Mouse (Mus musculus): Measurements from ENCODE around the gene Pik3r1. TPM values are rescaled to one million over a fixed set of nuclear protein-coding genes. Genes with fewer than 3 reads are reported as not detected.

Pik3r1 gene
- polyA plus RNA-seq, 1 experiment from 2014 or later, result 14.8 TPM

- 95% methylated on average over 1 of the region's 2 CpGs for WGBS
- Histone ChIP-seq H3K4me2 (no peak overlapping the region), H3K27me3 (replicated peaks) (no peaks in the 10 kb centered on the region), H3K4me3 (no peak overlapping the region), H3K36me3 (no peaks in the 10 kb centered on the region), H3K9ac (no peak overlapping the region), H3K4me1 (replicated peaks) (peaks cover 30% of the 10 kb centered on the region; the same call in 1 of the 2 replicates), H3K27ac (ENCODE audit: poor library complexity, severe bottlenecking) (no peak overlapping the region), H3K9me3 (replicated peaks) (no peaks in the 10 kb centered on the region)
- no peak for ATAC-seq (ENCODE audit: insufficient number of reproducible peaks, low FRiP score)
These were observed 46.9 kb downstream of the Pik3r1 start for GRCm38 (mm10) chr13:101721154-101721553.

DNA sequence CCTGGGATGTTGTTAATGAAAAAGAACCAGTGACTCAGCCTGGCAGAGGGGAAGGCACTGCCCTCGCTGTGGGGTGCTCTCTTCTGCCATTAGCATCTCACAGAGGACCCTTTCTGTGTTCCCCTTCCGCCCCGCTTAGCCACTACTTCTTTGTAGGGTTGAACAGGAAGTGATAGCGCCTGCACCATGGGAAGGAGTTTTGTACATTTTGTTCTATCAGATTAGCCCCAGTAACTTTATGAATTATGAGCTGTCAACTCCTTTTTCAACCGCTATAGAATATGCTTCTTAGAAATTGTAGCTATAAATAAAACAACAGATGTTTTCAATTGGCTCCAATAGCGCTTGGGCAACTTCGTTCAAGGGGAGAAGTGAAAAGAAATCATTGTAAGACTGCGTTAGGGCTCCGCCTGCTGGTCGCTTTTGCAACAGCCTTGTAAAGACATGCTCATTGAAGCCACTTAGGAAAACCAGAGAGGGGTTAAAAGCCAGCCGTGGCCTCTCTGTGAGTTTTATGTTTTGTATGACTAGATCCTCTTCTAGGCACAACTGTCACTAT is 48.6 kb downstream of the Pik3r1 start:
- no peak overlapping the region for H3K27ac ChIP-seq (ENCODE audit: poor library complexity, severe bottlenecking)
- WGBS, result 8% methylated on average over 11 of the region's 11 CpGs

DNA sequence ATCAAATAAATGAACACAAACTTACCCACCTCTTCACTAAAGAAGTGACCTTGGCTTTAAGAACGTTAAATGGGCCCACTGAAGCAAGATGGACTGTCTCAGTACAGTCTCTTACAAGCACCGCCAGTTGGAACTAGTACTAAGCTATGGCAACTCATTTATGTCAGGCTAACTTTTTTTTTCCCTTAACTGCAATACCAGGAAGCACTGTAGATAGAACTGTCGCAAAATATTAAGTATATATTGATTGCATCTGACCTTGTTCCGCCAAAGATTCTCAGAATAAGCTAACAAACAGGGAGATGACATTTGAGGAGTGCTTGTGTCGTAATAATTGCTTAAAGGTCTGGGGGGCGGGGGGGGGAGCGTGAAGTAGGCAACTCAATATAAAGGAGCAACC is 49.3 kb downstream of the Pik3r1 start:
- H3K27ac ChIP-seq (ENCODE audit: poor library complexity, severe bottlenecking), result no peak overlapping the region
- H3K4me1 ChIP-seq (replicated peaks), result peaks cover 30% of the 10 kb centered on the region; the same call in 1 of the 2 replicates
- WGBS, result 68% methylated on average over 7 of the region's 7 CpGs
- no peaks in the 10 kb centered on the region for H3K36me3 ChIP-seq
- H3K27me3 ChIP-seq (replicated peaks), result no peaks in the 10 kb centered on the region
- no peak for ATAC-seq (ENCODE audit: insufficient number of reproducible peaks, low FRiP score)
- H3K4me2 ChIP-seq, result peak overlapping the region; percentile 65
- peak overlapping the region; percentile 31; the same call in 1 of the 2 replicates for H3K4me3 ChIP-seq
- 0 out of 2 replicates have a peak overlapping the region, but pooled peaks have one; percentile 2 for H3K9ac ChIP-seq
- H3K9me3 ChIP-seq (replicated peaks), result no peaks in the 10 kb centered on the region

More for the DNA sequence above, 48.6 kb downstream of the Pik3r1 start:
- Histone ChIP-seq H3K4me2 (peak overlapping the region; percentile 65), H3K4me3 (peak overlapping the region; percentile 31), H3K36me3 (no peaks in the 10 kb centered on the region), H3K9ac (peak overlapping the region; percentile 2; the same call in 1 of the 2 replicates), H3K27me3 (replicated peaks) (no peaks in the 10 kb centered on the region), H3K9me3 (replicated peaks) (no peaks in the 10 kb centered on the region), H3K4me1 (replicated peaks) (peaks cover 30% of the 10 kb centered on the region; the same call in 1 of the 2 replicates)
- no peak for ATAC-seq (ENCODE audit: insufficient number of reproducible peaks, low FRiP score)

DNA sequence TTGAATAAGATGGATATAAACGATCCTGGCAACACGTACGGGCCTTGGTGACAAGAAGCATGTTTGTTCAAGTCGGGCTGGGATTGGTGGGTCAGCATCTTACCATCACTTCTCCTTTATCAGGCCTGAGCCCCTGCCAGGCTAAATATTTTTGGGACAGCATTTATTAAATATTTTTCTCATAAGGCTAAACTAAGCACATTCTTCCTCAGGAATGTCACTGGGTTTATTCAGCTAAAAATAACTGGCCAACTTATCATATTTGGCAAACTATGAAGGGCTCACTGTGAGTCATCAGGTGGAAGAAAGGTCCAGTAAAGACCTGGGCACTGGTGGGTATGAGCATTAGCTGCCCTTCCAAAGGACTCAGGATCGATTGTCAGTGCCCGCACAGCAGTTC is 50.2 kb downstream of the Pik3r1 start:
- Histone ChIP-seq H3K27ac (ENCODE audit: poor library complexity, severe bottlenecking) (no peak overlapping the region), H3K4me3 (no peak overlapping the region), H3K4me1 (replicated peaks) (peaks cover 30% of the 10 kb centered on the region; the same call in 1 of the 2 replicates), H3K9ac (no peak overlapping the region), H3K9me3 (replicated peaks) (no peaks in the 10 kb centered on the region), H3K4me2 (no peak overlapping the region), H3K36me3 (no peaks in the 10 kb centered on the region), H3K27me3 (replicated peaks) (no peaks in the 10 kb centered on the region)
- no peak for ATAC-seq (ENCODE audit: insufficient number of reproducible peaks, low FRiP score)
- 82% methylated on average over 6 of the region's 6 CpGs for WGBS

DNA sequence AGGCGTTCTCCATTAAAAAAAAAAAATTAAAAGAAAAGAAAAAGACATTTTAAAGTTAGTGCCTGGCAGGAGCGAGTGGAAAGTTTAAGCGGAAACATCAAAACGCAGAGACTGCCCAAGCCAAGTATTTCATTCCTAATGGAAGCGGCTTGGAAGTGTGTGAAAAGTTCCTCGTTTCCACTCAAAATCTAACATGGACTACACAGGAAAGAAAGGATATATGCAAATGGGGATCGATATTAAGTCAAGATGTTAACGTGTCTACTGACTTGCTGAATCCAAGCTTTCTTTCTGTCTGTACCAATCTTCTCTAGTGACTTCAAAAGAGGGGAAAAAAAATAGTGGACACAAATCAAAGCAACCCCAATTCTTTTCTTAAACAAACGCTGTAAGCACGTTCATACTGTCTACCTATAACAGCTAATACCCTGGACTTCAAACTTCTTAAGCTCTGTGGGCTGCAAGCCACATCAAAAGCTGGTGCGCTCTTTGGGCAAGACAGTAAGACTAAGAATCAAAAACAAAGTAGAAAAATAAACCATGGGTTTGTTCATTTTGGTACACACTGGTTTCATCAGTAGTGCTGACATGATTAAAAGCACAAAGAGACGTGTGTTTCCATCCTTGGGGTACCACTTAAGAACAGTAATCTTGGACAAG is 54.5 kb downstream of the Pik3r1 start:
- no peak overlapping the region for H3K4me3 ChIP-seq
- H3K27me3 ChIP-seq (replicated peaks), result no peaks in the 10 kb centered on the region
- WGBS, result 85% methylated on average over 12 of the region's 12 CpGs
- no peak overlapping the region for H3K9ac ChIP-seq
- H3K9me3 ChIP-seq (replicated peaks), result no peaks in the 10 kb centered on the region
- no peak for ATAC-seq (ENCODE audit: insufficient number of reproducible peaks, low FRiP score)
- H3K4me1 ChIP-seq (replicated peaks), result peaks cover 9% of the 10 kb centered on the region; the same call in 1 of the 2 replicates
- peaks cover 4% of the 10 kb centered on the region for H3K36me3 ChIP-seq
- no peak overlapping the region for H3K27ac ChIP-seq (ENCODE audit: poor library complexity, severe bottlenecking)
- no peak overlapping the region for H3K4me2 ChIP-seq

GRCm38 (mm10) chr13:101712720-101713428 is 55.1 kb downstream of the Pik3r1 start:
- no peak for ATAC-seq (ENCODE audit: insufficient number of reproducible peaks, low FRiP score)
- H3K4me2 ChIP-seq, result no peak overlapping the region
- no peaks in the 10 kb centered on the region for H3K9me3 ChIP-seq (replicated peaks)
- H3K27me3 ChIP-seq (replicated peaks), result no peaks in the 10 kb centered on the region
- H3K4me3 ChIP-seq, result no peak overlapping the region
- peaks cover 6% of the 10 kb centered on the region; the same call in 1 of the 2 replicates for H3K4me1 ChIP-seq (replicated peaks)
- peaks cover 10% of the 10 kb centered on the region for H3K36me3 ChIP-seq
- no peak overlapping the region for H3K27ac ChIP-seq (ENCODE audit: poor library complexity, severe bottlenecking)
- H3K9ac ChIP-seq, result no peak overlapping the region
- WGBS, result 80% methylated on average over 9 of the region's 9 CpGs

GRCm38 (mm10) chr13:101712099-101712498 is 55.9 kb downstream of the Pik3r1 start:
- Histone ChIP-seq H3K9me3 (replicated peaks) (no peaks in the 10 kb centered on the region), H3K4me1 (replicated peaks) (no peaks in the 10 kb centered on the region), H3K9ac (no peak overlapping the region), H3K27ac (ENCODE audit: poor library complexity, severe bottlenecking) (no peak overlapping the region), H3K27me3 (replicated peaks) (no peaks in the 10 kb centered on the region), H3K36me3 (peaks cover 15% of the 10 kb centered on the region), H3K4me3 (no peak overlapping the region), H3K4me2 (no peak overlapping the region)
- 90% methylated on average over 9 of the region's 9 CpGs for WGBS
- ATAC-seq (ENCODE audit: insufficient number of reproducible peaks, low FRiP score), result no peak

DNA sequence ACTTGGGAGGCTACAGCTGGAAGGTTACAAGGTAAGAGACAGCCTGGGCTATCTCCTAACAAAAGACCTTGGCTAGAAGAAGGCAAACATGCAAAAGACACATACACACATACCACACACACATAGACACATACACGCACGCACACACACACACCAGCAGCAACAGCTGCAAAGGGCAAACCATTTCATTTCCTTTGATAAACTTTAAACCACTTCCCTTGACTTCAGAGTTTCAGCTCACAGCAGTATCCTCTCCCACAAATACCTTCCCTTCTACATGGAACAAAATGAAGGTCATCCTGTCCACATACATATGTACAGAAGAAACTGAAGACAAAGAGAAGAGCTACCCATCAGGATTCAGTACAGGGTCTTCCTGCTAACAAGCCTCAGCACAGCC is 56.7 kb downstream of the Pik3r1 start:
- ATAC-seq (ENCODE audit: insufficient number of reproducible peaks, low FRiP score), result no peak

DNA sequence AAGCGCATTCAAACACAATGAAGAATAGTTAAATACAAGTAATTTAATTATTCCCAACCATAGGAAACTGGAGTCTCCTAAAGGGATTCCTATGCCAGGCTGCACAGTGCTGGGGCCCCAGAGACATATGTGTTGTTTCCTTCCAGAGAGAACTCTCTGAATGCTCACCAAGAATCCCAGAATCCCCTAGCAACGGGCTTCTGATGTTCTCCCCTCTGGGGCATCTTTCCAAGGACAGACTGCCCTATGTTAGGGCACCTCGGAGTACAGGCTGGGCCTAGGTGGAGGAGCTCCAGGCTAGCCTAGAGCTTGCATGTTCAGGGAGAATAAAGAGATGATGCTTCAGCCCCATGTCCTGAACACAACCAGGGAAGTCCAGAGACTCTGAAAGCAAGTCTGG is 58.2 kb downstream of the Pik3r1 start:
- H3K27ac ChIP-seq (ENCODE audit: poor library complexity, severe bottlenecking), result no peak overlapping the region
- H3K9me3 ChIP-seq (replicated peaks), result no peaks in the 10 kb centered on the region
- 83% methylated on average over 3 of the region's 3 CpGs for WGBS
- H3K27me3 ChIP-seq (replicated peaks), result no peaks in the 10 kb centered on the region
- H3K4me2 ChIP-seq, result no peak overlapping the region
- no peak overlapping the region for H3K9ac ChIP-seq
- no peaks in the 10 kb centered on the region for H3K4me1 ChIP-seq (replicated peaks)
- ATAC-seq (ENCODE audit: insufficient number of reproducible peaks, low FRiP score), result no peak
- H3K36me3 ChIP-seq, result peaks cover 17% of the 10 kb centered on the region
- no peak overlapping the region for H3K4me3 ChIP-seq

More for the DNA sequence above, 56.7 kb downstream of the Pik3r1 start:
- H3K9ac ChIP-seq, result no peak overlapping the region
- no peaks in the 10 kb centered on the region for H3K4me1 ChIP-seq (replicated peaks)
- H3K9me3 ChIP-seq (replicated peaks), result no peaks in the 10 kb centered on the region
- H3K27ac ChIP-seq (ENCODE audit: poor library complexity, severe bottlenecking), result no peak overlapping the region
- no peak overlapping the region for H3K4me2 ChIP-seq
- no peaks in the 10 kb centered on the region for H3K27me3 ChIP-seq (replicated peaks)
- no peak overlapping the region for H3K4me3 ChIP-seq
- 74% methylated on average over 2 of the region's 2 CpGs for WGBS
- peaks cover 17% of the 10 kb centered on the region for H3K36me3 ChIP-seq

DNA sequence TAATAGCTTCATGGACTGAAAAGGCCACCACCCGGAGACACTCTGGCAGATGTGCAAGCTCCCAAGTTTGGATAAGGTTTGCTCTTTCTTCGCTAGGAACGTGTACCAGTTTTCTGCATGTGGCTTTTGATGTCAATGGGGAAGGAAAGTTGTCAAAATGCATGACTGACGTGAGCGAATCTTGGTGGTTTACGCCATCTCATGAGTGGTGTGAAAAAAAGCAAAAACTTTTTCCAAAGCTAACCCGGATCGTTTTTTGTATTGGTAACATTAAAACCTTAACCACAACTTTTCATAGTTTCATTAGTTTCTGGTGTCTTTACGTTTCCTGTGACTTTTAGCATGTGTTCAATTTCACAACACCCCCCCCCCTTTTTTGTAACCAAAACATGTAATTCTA is 60.8 kb downstream of the Pik3r1 start:
- Histone ChIP-seq H3K27me3 (replicated peaks) (no peaks in the 10 kb centered on the region), H3K27ac (ENCODE audit: poor library complexity, severe bottlenecking) (no peak overlapping the region), H3K4me3 (no peak overlapping the region), H3K4me2 (no peak overlapping the region), H3K9me3 (replicated peaks) (no peaks in the 10 kb centered on the region), H3K9ac (no peak overlapping the region), H3K36me3 (peaks cover 30% of the 10 kb centered on the region), H3K4me1 (replicated peaks) (no peaks in the 10 kb centered on the region)
- 92% methylated on average over 9 of the region's 9 CpGs for WGBS
- no peak for ATAC-seq (ENCODE audit: insufficient number of reproducible peaks, low FRiP score)

GRCm38 (mm10) chr13:101706426-101706825 is 61.6 kb downstream of the Pik3r1 start:
- no peak for ATAC-seq (ENCODE audit: insufficient number of reproducible peaks, low FRiP score)
- Histone ChIP-seq H3K9ac (no peak overlapping the region), H3K4me2 (no peak overlapping the region), H3K27me3 (replicated peaks) (no peaks in the 10 kb centered on the region), H3K27ac (ENCODE audit: poor library complexity, severe bottlenecking) (no peak overlapping the region), H3K4me3 (no peak overlapping the region), H3K36me3 (peaks cover 36% of the 10 kb centered on the region), H3K4me1 (replicated peaks) (no peaks in the 10 kb centered on the region), H3K9me3 (replicated peaks) (no peaks in the 10 kb centered on the region)
- 84% methylated on average over 7 of the region's 7 CpGs for WGBS

Data from heart, embryonic 12.5 days (tissue).